Mouse (Mus musculus) hindbrain, embryonic 12.5 days (tissue): ENCODE results near the gene Arhgap24. TPM values are rescaled to one million over a fixed set of nuclear protein-coding genes. Genes with fewer than 3 reads are reported as not detected.

Source experiments
- ATAC-seq: fragments of 200-750 bp; cut with Nextera tagmentation; 2 replicates; pipeline ENCODE4 v1.8.0; 2017; ENCODE audit warnings: moderate TSS enrichment; ENCODE audit not compliant: low FRiP score
- H3K27ac ChIP-seq: fragments of 300-500 bp; sonication (generic); 2 replicates; pipeline ENCODE4 v1.5.1; 2016; ENCODE audit warnings: mild to moderate bottlenecking
- H3K27me3 ChIP-seq: fragments of 300-500 bp; sonication (generic); 2 replicates; pipeline ENCODE4 v1.6.1; 2016; ENCODE audit warnings: mild to moderate bottlenecking
- H3K36me3 ChIP-seq: fragments of 300-500 bp; sonication (generic); 2 replicates; pipeline ENCODE4 v1.6.1; 2016; ENCODE audit warnings: mild to moderate bottlenecking
- H3K4me1 ChIP-seq: fragments of 300-500 bp; sonication (generic); 2 replicates; pipeline ENCODE4 v1.6.1; 2016
- H3K4me2 ChIP-seq: fragments of 300-500 bp; sonication (generic); replicated peaks from 2 replicates; pipeline ENCODE4 v1.6.1; 2016; ENCODE audit warnings: mild to moderate bottlenecking
- H3K4me3 ChIP-seq: fragments of 300-500 bp; sonication (generic); 2 replicates; pipeline ENCODE4 v1.5.1; 2016; ENCODE audit warnings: mild to moderate bottlenecking
- H3K9ac ChIP-seq: fragments of 300-500 bp; sonication (generic); 2 replicates; pipeline ENCODE4 v1.6.1; 2016; ENCODE audit warnings: mild to moderate bottlenecking, moderate library complexity
- H3K9me3 ChIP-seq: fragments of 300-500 bp; sonication (generic); replicated peaks from 2 replicates; pipeline ENCODE4 v1.6.1; 2016; ENCODE audit warnings: mild to moderate bottlenecking
- WGBS: fragments of 180-500 bp; shearing (Covaris S2); methylation state at CpG from one replicate; pipeline ENCODE4 v1.1.7; 2016; 5-methylcytosine and 5-hydroxymethylcytosine counted together
- polyA plus RNA-seq: library from polyadenylated mRNA; unstranded; fragments of >200 nt; fragmentation: Nextera tagmentation; extraction: Ambion mirVana; gene quantifications from 2 replicates; pipeline ENCODE4 v1.2.1, GENCODE M21; 2016

The Arhgap24 gene
- polyA plus RNA-seq, 1 experiment from 2014 or later = 10.1 TPM

DNA sequence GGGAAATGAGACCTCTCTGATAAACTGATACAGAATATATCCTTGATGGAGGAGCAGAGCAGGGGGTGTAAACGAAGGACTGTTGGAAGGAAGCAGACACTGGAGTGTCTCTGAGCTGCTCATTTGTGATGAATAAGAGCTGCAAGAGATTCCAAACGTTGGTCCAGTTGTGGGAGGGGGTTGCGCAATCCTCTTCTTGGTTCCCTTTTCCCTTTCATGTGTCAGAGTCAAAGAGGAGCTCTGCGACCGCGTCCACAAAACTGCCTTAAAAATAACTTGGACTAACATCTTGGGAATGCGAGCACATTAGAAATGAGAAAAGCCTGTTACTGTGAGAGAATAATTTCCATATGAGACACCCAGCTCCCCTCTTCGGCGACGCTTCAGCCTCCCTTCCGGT is 312.3 kb downstream of the Arhgap24 start:
- H3K9me3 ChIP-seq = no peaks in the 10 kb centered on the region
- no peaks in the 10 kb centered on the region for H3K36me3 ChIP-seq
- H3K4me1 ChIP-seq = peaks cover 12% of the 10 kb centered on the region
- H3K4me2 ChIP-seq = no peak overlapping the region
- no peak for ATAC-seq
- no peak overlapping the region for H3K9ac ChIP-seq
- H3K27ac ChIP-seq = no peak overlapping the region
- no peaks in the 10 kb centered on the region for H3K27me3 ChIP-seq
- WGBS = 83% methylated on average over 11 of the region's 11 CpGs
- no peak overlapping the region for H3K4me3 ChIP-seq

DNA sequence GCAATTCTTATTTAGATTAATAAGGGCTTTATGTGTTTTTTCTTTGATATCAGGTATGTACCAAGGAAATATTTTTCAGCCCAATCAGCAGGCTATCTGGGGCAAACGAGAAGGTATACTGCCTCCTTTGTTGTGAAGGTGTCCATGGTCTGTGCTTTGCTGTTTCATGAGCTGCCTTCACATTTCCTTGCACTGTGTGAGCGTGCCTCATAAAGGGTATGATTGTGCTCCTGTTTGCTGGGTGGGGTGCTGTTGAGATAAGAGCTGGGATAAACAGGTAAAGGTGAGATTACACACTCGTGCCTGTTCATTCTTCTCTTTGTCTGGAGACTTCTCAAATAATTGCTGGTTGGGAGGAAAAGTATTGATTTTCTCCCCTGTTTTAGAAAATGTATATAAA is 320.3 kb downstream of the Arhgap24 start:
- no peak overlapping the region for H3K4me3 ChIP-seq
- 0 out of 2 replicates have a peak, but pooled peaks cover 8% of the 10 kb centered on the region for H3K4me1 ChIP-seq
- ATAC-seq = no peak
- 81% methylated on average over 3 of the region's 3 CpGs for whole genome bisulfite sequencing
- H3K27ac ChIP-seq = no peak overlapping the region
- H3K36me3 ChIP-seq = no peaks in the 10 kb centered on the region
- H3K27me3 ChIP-seq = no peaks in the 10 kb centered on the region
- no peaks in the 10 kb centered on the region for H3K9me3 ChIP-seq
- no peak overlapping the region for H3K9ac ChIP-seq
- no peak overlapping the region for H3K4me2 ChIP-seq

DNA sequence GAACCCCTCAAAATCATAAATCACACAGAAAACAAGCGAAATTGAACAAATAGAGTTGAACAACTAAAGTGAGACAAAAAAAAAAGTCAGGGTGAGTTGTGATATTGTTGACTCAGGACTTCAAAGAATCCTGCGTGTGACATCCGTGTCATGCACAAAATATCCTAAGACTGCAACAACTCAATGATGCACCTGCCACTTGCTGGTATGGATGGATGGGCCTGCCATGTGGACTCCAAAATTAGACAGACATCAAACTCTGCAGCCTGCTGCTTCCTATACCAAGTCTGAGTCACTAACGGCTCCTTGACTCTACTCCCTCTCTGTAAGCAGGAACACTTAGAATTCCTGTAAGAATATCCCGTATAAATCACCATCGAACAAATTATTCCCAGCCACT is 321.6 kb downstream of the Arhgap24 start:
- H3K4me1 ChIP-seq = 0 out of 2 replicates have a peak, but pooled peaks cover 8% of the 10 kb centered on the region
- H3K9ac ChIP-seq = no peak overlapping the region
- no peak overlapping the region for H3K4me2 ChIP-seq
- H3K4me3 ChIP-seq = no peak overlapping the region
- no peaks in the 10 kb centered on the region for H3K27me3 ChIP-seq
- no peaks in the 10 kb centered on the region for H3K36me3 ChIP-seq
- H3K9me3 ChIP-seq = no peaks in the 10 kb centered on the region
- H3K27ac ChIP-seq = no peak overlapping the region
- 83% methylated on average over 6 of the region's 6 CpGs for WGBS
- no peak for ATAC-seq

DNA sequence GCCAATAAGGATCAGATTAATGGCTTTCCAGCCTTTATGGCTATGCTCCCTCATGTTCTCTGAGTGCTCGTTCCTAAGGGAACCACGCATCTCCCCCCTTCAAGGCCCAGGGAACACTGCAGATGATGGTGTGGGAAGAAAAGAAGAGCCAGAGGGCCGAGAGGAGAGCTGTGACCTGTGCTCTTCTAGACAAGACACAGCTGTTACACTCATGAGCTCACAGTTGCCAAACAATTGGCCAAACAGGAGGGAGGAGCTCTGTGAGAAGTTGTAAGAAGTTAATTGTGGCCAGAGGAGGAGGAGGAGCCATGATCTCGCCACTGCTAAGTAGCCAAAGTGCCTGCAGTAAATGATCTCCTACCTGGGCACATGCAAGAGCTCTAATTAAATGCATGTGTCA is 322.5 kb downstream of the Arhgap24 start:
- no peak overlapping the region for H3K4me2 ChIP-seq
- H3K36me3 ChIP-seq = no peaks in the 10 kb centered on the region
- H3K9ac ChIP-seq = no peak overlapping the region
- H3K9me3 ChIP-seq = no peaks in the 10 kb centered on the region
- H3K27me3 ChIP-seq = no peaks in the 10 kb centered on the region
- 41% methylated on average over 4 of the region's 4 CpGs for WGBS
- H3K27ac ChIP-seq = no peak overlapping the region
- H3K4me1 ChIP-seq = 0 out of 2 replicates have a peak, but pooled peaks cover 10% of the 10 kb centered on the region
- no peak for ATAC-seq
- no peak overlapping the region for H3K4me3 ChIP-seq

DNA sequence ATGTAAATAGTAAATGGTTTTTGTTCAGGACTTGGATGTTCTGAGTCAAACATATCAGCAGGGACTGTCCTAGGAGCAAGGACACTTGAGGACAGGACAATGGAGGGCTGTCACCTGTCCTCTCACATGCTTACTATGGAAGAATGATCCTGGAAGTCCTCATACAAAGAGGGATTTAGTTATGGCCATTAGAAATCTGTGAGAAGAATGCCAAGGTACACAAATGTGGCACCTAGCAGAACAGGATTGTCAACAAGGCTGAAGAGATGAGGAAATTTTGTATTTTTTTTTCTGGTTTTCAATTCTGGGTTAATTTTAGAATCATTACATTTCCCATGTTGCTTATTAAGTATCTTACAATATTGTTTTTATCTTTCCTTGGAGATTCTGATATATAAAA is 326.3 kb downstream of the Arhgap24 start:
- Histone ChIP-seq H3K4me1 (0 out of 2 replicates have a peak, but pooled peaks cover 13% of the 10 kb centered on the region), H3K9me3 (no peaks in the 10 kb centered on the region), H3K36me3 (no peaks in the 10 kb centered on the region), H3K27ac (no peak overlapping the region), H3K9ac (no peak overlapping the region), H3K4me3 (no peak overlapping the region), H3K27me3 (no peaks in the 10 kb centered on the region), H3K4me2 (no peak overlapping the region)
- no peak for ATAC-seq

DNA sequence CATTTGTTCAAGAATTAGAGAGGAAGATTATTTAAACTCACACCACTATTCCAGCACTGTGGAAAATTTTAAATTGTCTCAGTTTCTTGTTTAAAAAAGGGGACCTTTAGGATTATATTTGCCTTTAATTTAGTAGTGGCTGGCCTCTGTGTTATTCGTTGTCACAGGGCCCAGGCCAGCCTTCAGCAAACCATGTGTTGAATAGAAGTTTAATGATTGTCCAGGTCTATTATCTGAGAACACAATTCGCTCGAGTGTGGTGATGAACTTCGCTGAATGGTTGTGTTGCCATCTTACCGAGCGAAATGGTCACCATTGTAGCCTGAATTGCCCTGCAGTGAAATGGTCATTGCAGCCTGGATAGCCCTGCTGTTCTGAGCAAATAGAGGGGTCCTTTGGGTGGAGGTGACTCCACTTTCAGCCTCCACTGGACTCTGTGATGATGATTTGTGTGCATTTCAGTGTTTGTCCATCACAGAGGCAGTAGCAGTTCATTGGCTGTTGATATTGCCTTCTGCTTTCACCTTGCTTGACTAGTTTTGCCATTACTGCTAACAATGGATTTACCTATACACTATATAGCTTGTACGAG is 329.3 kb downstream of the Arhgap24 start:
- H3K27me3 ChIP-seq = no peaks in the 10 kb centered on the region
- no peaks in the 10 kb centered on the region for H3K36me3 ChIP-seq
- H3K4me3 ChIP-seq = no peak overlapping the region
- H3K27ac ChIP-seq = no peak overlapping the region
- no peaks in the 10 kb centered on the region for H3K9me3 ChIP-seq
- 55% methylated on average over 7 of the region's 7 CpGs for WGBS
- no peak overlapping the region for H3K4me2 ChIP-seq
- no peak overlapping the region for H3K9ac ChIP-seq
- ATAC-seq = no peak
- H3K4me1 ChIP-seq = 0 out of 2 replicates have a peak, but pooled peaks cover 5% of the 10 kb centered on the region

DNA sequence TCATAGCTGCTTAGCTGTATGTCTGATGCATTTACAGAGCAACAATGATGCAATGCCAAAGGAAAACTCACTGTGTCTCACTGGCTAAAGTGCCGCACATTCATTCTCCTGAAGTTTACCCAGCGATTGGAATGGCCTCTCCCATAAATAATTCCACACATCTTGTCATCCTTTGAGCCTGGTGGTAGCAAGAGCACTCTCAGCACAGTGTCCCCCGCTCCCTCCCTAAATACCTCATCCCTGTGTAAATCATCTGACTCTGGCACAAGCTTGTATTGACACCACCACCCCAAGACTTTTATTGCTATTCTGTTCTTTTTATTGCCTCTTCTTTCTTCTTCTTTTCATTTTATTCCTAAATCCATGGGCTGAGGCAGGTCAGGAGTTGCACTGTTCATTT is 332.1 kb downstream of the Arhgap24 start:
- no peak overlapping the region for H3K4me2 ChIP-seq
- no peak overlapping the region for H3K9ac ChIP-seq
- H3K27ac ChIP-seq = no peak overlapping the region
- no peak overlapping the region for H3K4me3 ChIP-seq
- no peaks in the 10 kb centered on the region for H3K9me3 ChIP-seq
- WGBS = 79% methylated on average over 3 of the region's 3 CpGs
- no peaks in the 10 kb centered on the region for H3K36me3 ChIP-seq
- H3K27me3 ChIP-seq = no peaks in the 10 kb centered on the region
- ATAC-seq = no peak
- H3K4me1 ChIP-seq = 0 out of 2 replicates have a peak, but pooled peaks cover 3% of the 10 kb centered on the region

DNA sequence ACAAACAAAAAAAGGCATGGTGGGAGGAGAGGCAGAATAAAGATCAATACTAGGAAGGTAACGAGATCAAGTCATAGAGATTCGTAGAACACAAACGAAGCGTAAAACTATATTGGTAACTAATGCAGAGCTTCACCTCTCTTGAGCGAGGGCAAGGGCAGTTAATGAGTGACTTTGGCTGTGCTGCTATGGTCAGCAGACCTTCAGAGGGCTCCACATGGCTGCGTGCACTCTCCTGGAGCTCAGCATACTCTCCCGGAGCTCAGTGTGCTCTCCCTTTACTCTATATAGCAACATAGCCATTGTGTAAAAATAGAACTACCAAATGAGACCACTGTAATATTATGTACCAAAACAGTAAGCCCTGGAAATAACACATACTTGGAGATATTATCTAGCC is 336.4 kb downstream of the Arhgap24 start:
- Histone ChIP-seq H3K27me3 (no peaks in the 10 kb centered on the region), H3K27ac (no peak overlapping the region), H3K4me3 (no peak overlapping the region), H3K36me3 (no peaks in the 10 kb centered on the region), H3K9me3 (no peaks in the 10 kb centered on the region), H3K9ac (no peak overlapping the region), H3K4me2 (no peak overlapping the region), H3K4me1 (no peaks in the 10 kb centered on the region)
- 82% methylated on average over 7 of the region's 7 CpGs for WGBS
- ATAC-seq = no peak

DNA sequence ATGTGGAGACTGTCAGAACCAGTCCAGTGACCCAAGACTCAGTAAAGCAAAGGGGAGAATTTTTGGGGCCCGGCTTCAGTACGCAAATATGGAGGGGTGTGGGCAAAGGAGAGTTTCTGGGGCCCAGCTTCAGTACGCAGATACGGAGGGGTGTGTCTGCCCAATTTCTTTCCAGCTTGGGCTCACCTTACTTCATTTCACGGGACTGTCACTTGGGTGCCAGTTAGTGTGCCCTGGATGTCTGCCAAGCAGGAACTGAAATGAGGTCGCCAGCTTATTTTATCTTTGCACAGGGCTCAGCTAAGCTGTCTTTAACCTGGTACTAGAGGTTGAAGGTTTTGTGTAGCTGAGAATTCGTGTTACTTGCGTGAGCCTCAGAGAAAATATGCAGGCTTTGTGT is 344.3 kb downstream of the Arhgap24 start:
- Histone ChIP-seq H3K9ac (no peak overlapping the region), H3K27ac (no peak overlapping the region), H3K4me2 (no peak overlapping the region), H3K4me3 (no peak overlapping the region), H3K36me3 (no peaks in the 10 kb centered on the region), H3K27me3 (no peaks in the 10 kb centered on the region), H3K4me1 (0 out of 2 replicates have a peak, but pooled peaks cover 2% of the 10 kb centered on the region), H3K9me3 (no peaks in the 10 kb centered on the region)
- 81% methylated on average over 8 of the region's 8 CpGs for WGBS
- no peak for ATAC-seq

DNA sequence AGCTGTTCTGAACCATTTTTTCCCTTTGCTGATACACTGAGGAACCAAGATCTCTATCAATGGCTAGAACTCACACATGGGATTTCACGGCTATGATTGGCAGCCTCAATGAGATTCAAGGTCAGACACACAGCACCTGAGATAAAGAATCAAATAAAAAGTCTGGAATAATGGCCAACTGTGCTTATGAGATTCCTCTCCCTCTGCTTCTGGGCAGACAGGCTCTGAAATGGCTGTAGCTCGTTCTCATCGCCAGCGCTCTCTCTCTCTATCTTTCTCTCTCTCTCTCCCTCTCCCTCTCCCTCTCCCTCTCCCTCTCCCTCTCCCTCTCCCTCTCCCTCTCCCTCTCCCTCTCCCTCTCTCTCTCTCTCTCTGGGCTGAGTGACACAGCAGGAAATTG is 357.9 kb downstream of the Arhgap24 start:
- H3K4me2 ChIP-seq = no peak overlapping the region
- peaks cover 2% of the 10 kb centered on the region for H3K4me1 ChIP-seq
- no peaks in the 10 kb centered on the region for H3K36me3 ChIP-seq
- no peaks in the 10 kb centered on the region for H3K9me3 ChIP-seq
- no peak overlapping the region for H3K27ac ChIP-seq
- H3K9ac ChIP-seq = no peak overlapping the region
- H3K4me3 ChIP-seq = no peak overlapping the region
- H3K27me3 ChIP-seq = no peaks in the 10 kb centered on the region
- ATAC-seq = no peak
- WGBS = 69% methylated on average over 4 of the region's 4 CpGs

DNA sequence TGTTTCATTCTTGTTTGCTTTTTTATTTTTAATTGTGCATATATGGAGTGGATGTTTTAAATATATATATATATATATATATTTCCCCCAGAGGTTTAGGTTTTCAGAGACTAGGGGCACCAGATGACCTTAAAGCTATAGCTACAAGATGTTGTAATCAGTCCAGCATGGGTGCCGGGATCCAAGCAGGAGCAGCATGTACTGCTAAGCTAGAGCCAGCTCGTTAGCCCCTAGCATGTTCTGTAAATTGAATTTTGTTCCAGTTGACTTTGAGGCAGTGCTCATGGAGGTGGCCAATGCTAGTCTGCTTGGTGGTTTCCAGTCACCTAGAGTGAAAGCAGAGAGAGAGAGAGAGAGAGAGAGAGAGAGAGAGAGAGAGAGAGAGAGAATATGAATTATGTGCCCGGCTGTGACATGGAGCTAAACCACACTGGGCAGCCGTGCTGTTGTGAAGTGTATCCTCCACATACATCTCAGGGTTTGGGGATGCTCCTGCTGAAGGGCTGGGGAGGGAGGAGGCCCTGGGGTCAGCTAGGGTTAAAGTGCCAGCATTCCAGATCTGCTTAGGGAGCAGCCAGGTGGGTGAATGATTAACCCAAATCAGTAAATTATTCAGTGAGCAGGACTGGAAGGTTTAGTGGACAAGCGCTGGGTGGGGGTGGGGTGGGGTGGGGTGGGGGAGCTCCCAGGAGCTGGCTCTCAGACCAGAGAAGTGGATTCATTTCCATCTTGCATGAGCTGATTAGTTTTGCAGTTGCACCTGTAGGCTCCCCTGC is 362.9 kb downstream of the Arhgap24 start:
- Histone ChIP-seq H3K36me3 (no peaks in the 10 kb centered on the region), H3K27me3 (no peaks in the 10 kb centered on the region), H3K9ac (no peak overlapping the region), H3K4me3 (no peak overlapping the region), H3K4me1 (peaks cover 17% of the 10 kb centered on the region), H3K27ac (no peak overlapping the region), H3K4me2 (peak overlapping the region; percentile 72; the same call in 1 of the 2 replicates), H3K9me3 (no peaks in the 10 kb centered on the region)
- 27% methylated on average over 5 of the region's 5 CpGs for WGBS
- no peak for ATAC-seq

DNA sequence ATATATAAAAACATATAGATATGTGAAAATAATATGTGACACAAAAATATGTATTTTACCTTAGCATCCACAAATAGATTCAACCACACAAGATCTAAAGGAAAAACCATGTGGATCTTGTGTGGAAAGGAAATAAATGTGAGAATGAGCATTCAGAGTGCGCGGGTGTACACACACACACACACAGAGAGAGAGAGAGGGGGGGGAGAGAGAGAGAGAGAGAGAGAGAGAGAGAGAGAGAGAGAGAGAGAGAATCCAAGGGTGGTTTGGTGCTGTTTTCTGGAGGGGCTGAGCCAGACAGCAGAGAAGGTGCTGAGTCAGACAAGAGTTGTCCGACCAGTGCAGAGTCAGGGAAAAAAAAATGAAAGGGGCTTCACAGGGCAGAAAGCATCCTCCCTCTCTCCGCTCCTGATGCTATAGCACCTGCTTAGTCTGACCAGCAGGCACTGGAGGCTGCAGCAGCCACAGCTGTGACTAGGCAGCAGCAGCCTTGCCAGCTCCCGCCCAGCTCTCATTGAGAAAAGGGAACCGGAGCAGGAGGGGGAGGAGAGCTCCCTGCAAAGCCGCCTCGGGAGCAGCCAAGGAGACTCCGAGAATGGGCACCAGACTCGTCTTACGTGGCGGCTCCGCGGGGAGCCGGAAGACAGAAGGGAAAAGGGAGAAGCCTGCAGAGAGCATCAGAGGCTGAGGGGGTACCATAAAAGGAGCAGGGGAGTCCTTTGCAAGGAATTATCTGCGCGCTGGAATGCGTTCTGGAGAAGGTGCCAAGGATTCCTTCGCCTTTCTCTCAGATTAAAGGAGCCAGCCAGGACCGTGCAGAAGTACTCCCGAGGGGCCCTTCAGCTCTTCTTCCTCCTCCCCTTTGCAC is 363.8 kb downstream of the Arhgap24 start:
- 2% methylated on average over 21 of the region's 21 CpGs for WGBS

More for the DNA sequence above, 363.8 kb downstream of the Arhgap24 start:
- peak overlapping the region; percentile 56 for H3K9ac ChIP-seq
- peak overlapping the region; percentile 76 for H3K27ac ChIP-seq
- H3K9me3 ChIP-seq = no peaks in the 10 kb centered on the region
- no peaks in the 10 kb centered on the region for H3K36me3 ChIP-seq
- peak overlapping the region; percentile 72 for H3K4me2 ChIP-seq
- peak; percentile 94 for ATAC-seq
- H3K4me3 ChIP-seq = peak overlapping the region; percentile 43
- H3K4me1 ChIP-seq = peaks cover 17% of the 10 kb centered on the region
- H3K27me3 ChIP-seq = no peaks in the 10 kb centered on the region
